Mouse (Mus musculus): ENCODE data around the gene Pom121l2. TPM values are rescaled to one million over a fixed set of nuclear protein-coding genes. Genes with fewer than 3 reads are reported as not detected.

Gene Pom121l2
- polyA plus RNA-seq, 1 experiment from 2014 or later: not detected

DNA sequence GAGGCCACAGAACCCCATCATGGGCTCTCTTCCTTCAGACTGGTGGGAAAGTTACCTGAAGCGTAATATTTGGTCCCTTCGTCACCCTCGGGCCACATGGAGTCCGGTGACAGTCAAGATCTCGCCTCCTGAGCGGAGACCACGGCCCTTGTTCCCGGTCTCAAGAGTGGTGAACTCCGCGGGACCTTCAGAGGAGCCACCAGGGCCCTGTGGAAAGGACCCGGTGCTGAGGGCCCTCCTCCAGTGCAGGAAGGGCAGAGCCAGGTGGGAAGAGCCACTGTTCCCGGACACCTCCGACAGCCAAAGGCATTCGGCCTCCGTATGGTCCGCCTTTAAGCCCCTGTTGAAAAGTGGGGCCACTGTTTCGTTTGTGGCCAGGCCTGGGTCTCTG is 804 bp downstream of the Pom121l2 start:
- 8% methylated on average over 17 of the region's 17 CpGs for WGBS
- H3K9ac ChIP-seq (ENCODE audit: low read length): peak overlapping the region; percentile 80
- peaks cover 6% of the 10 kb centered on the region; the same call in 1 of the 2 replicates for H3K4me1 ChIP-seq (ENCODE audit: control insufficient read depth, insufficient read depth, low read length)
- H3K27ac ChIP-seq (ENCODE audit: low read length): no peak overlapping the region
- peak; percentile 37; the same call in 1 of the 2 replicates for ATAC-seq (replicated peaks; ENCODE audit: extremely low read depth, insufficient read depth, low FRiP score)
- peak overlapping the region; percentile 98 for H3K4me2 ChIP-seq (ENCODE audit: low read depth, low read length)
- peaks cover 45% of the 10 kb centered on the region for H3K27me3 ChIP-seq (ENCODE audit: control insufficient read depth, insufficient read depth, low read length)
- H3K36me3 ChIP-seq (ENCODE audit: control insufficient read depth, insufficient read depth): no peaks in the 10 kb centered on the region
- peak overlapping the region; percentile 69 for H3K4me3 ChIP-seq (ENCODE audit: low read length)
- no peaks in the 10 kb centered on the region for H3K9me3 ChIP-seq (replicated peaks; ENCODE audit: control insufficient read depth, low read length)

DNA sequence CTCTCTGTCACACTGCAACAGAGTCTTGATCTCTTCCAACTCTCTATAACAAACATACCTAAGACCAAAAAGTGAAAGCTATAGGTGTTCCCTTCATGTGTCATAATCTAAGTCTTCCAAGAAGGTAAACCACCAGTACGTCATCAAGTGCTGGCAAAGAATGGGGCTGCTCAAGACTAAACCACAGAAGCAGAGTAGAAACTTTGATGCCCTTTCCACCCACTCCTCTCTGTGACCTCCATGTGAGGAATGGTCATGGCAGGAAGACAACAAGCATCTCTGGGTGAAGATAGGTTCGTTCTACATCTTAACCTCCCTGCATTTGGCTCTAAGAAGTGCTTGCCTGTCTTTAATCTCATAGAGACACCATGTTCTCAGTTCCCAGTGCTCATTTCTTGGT is 3.5 kb downstream of the Pom121l2 start:
- peaks cover 6% of the 10 kb centered on the region; the same call in 1 of the 2 replicates for H3K4me1 ChIP-seq (ENCODE audit: control insufficient read depth, insufficient read depth, low read length)
- no peak overlapping the region for H3K9ac ChIP-seq (ENCODE audit: low read length)
- H3K4me2 ChIP-seq (ENCODE audit: low read depth, low read length): no peak overlapping the region
- no peaks in the 10 kb centered on the region for H3K9me3 ChIP-seq (replicated peaks; ENCODE audit: control insufficient read depth, low read length)
- no peaks in the 10 kb centered on the region for H3K36me3 ChIP-seq (ENCODE audit: control insufficient read depth, insufficient read depth)
- WGBS: 70% methylated on average over 2 of the region's 2 CpGs
- H3K27me3 ChIP-seq (ENCODE audit: control insufficient read depth, insufficient read depth, low read length): peaks cover 44% of the 10 kb centered on the region
- no peak overlapping the region for H3K4me3 ChIP-seq (ENCODE audit: low read length)
- no peak overlapping the region for H3K27ac ChIP-seq (ENCODE audit: low read length)
- no peak for ATAC-seq (replicated peaks; ENCODE audit: extremely low read depth, insufficient read depth, low FRiP score)

- no peaks in the 10 kb centered on the region for H3K36me3 ChIP-seq (ENCODE audit: control insufficient read depth, insufficient read depth)
- H3K4me3 ChIP-seq (ENCODE audit: low read length): no peak overlapping the region
- peaks cover 8% of the 10 kb centered on the region for H3K9me3 ChIP-seq (replicated peaks; ENCODE audit: control insufficient read depth, low read length)
- no peak overlapping the region for H3K9ac ChIP-seq (ENCODE audit: low read length)
- no peak overlapping the region for H3K4me2 ChIP-seq (ENCODE audit: low read depth, low read length)
- no peak for ATAC-seq (replicated peaks; ENCODE audit: extremely low read depth, insufficient read depth, low FRiP score)
- WGBS: 72% methylated on average over 5 of the region's 5 CpGs
- H3K27ac ChIP-seq (ENCODE audit: low read length): no peak overlapping the region
- H3K27me3 ChIP-seq (ENCODE audit: control insufficient read depth, insufficient read depth, low read length): peaks cover 20% of the 10 kb centered on the region
- H3K4me1 ChIP-seq (ENCODE audit: control insufficient read depth, insufficient read depth, low read length): peaks cover 4% of the 10 kb centered on the region
These were observed 11.6 kb downstream of the Pom121l2 start for GRCm38 (mm10) chr13:21992550-21992949.

- Histone ChIP-seq H3K27ac (ENCODE audit: low read length) (no peak overlapping the region), H3K9ac (ENCODE audit: low read length) (no peak overlapping the region), H3K9me3 (replicated peaks; ENCODE audit: control insufficient read depth, low read length) (peaks cover 8% of the 10 kb centered on the region), H3K36me3 (ENCODE audit: control insufficient read depth, insufficient read depth) (no peaks in the 10 kb centered on the region), H3K4me1 (ENCODE audit: control insufficient read depth, insufficient read depth, low read length) (peaks cover 4% of the 10 kb centered on the region), H3K27me3 (ENCODE audit: control insufficient read depth, insufficient read depth, low read length) (peaks cover 34% of the 10 kb centered on the region), H3K4me3 (ENCODE audit: low read length) (peak overlapping the region; percentile 30), H3K4me2 (ENCODE audit: low read depth, low read length) (peak overlapping the region; percentile 49)
- no peak for ATAC-seq (replicated peaks; ENCODE audit: extremely low read depth, insufficient read depth, low FRiP score)
- 5% methylated on average over 22 of the region's 22 CpGs for WGBS
These were observed 13.2 kb downstream of the Pom121l2 start for GRCm38 (mm10) chr13:21993957-21994738.

GRCm38 (mm10) chr13:21994896-21995295 is 13.9 kb downstream of the Pom121l2 start:
- Histone ChIP-seq H3K27ac (ENCODE audit: low read length) (no peak overlapping the region), H3K9me3 (replicated peaks; ENCODE audit: control insufficient read depth, low read length) (peaks cover 8% of the 10 kb centered on the region), H3K4me1 (ENCODE audit: control insufficient read depth, insufficient read depth, low read length) (peaks cover 4% of the 10 kb centered on the region), H3K9ac (ENCODE audit: low read length) (peak overlapping the region; percentile 31), H3K4me2 (ENCODE audit: low read depth, low read length) (peak overlapping the region; percentile 79), H3K27me3 (ENCODE audit: control insufficient read depth, insufficient read depth, low read length) (peaks cover 42% of the 10 kb centered on the region), H3K36me3 (ENCODE audit: control insufficient read depth, insufficient read depth) (no peaks in the 10 kb centered on the region), H3K4me3 (ENCODE audit: low read length) (peak overlapping the region; percentile 58)
- ATAC-seq (replicated peaks; ENCODE audit: extremely low read depth, insufficient read depth, low FRiP score): no peak
- 6% methylated on average over 8 of the region's 8 CpGs for WGBS

GRCm38 (mm10) chr13:21995331-21995914 is 14.4 kb downstream of the Pom121l2 start:
- H3K4me3 ChIP-seq (ENCODE audit: low read length): peak overlapping the region; percentile 58
- peak; percentile 67; the same call in 1 of the 2 replicates for ATAC-seq (replicated peaks; ENCODE audit: extremely low read depth, insufficient read depth, low FRiP score)
- peaks cover 47% of the 10 kb centered on the region for H3K27me3 ChIP-seq (ENCODE audit: control insufficient read depth, insufficient read depth, low read length)
- WGBS: 1% methylated on average over 21 of the region's 21 CpGs
- peaks cover 8% of the 10 kb centered on the region for H3K9me3 ChIP-seq (replicated peaks; ENCODE audit: control insufficient read depth, low read length)
- no peaks in the 10 kb centered on the region for H3K36me3 ChIP-seq (ENCODE audit: control insufficient read depth, insufficient read depth)
- H3K9ac ChIP-seq (ENCODE audit: low read length): peak overlapping the region; percentile 31
- peak overlapping the region; percentile 79 for H3K4me2 ChIP-seq (ENCODE audit: low read depth, low read length)
- peaks cover 4% of the 10 kb centered on the region for H3K4me1 ChIP-seq (ENCODE audit: control insufficient read depth, insufficient read depth, low read length)
- no peak overlapping the region for H3K27ac ChIP-seq (ENCODE audit: low read length)

GRCm38 (mm10) chr13:21996101-21996839 is 15.3 kb downstream of the Pom121l2 start:
- Histone ChIP-seq H3K4me2 (ENCODE audit: low read depth, low read length) (peak overlapping the region; percentile 79), H3K9me3 (replicated peaks; ENCODE audit: control insufficient read depth, low read length) (peaks cover 3% of the 10 kb centered on the region), H3K27me3 (ENCODE audit: control insufficient read depth, insufficient read depth, low read length) (peaks cover 54% of the 10 kb centered on the region), H3K9ac (ENCODE audit: low read length) (no peak overlapping the region), H3K4me3 (ENCODE audit: low read length) (peak overlapping the region; percentile 58), H3K36me3 (ENCODE audit: control insufficient read depth, insufficient read depth) (no peaks in the 10 kb centered on the region), H3K4me1 (ENCODE audit: control insufficient read depth, insufficient read depth, low read length) (peaks cover 4% of the 10 kb centered on the region), H3K27ac (ENCODE audit: low read length) (no peak overlapping the region)
- WGBS: 6% methylated on average over 12 of the region's 12 CpGs
- no peak for ATAC-seq (replicated peaks; ENCODE audit: extremely low read depth, insufficient read depth, low FRiP score)

- Histone ChIP-seq H3K27me3 (ENCODE audit: control insufficient read depth, insufficient read depth, low read length) (peaks cover 53% of the 10 kb centered on the region), H3K27ac (ENCODE audit: low read length) (no peak overlapping the region), H3K4me3 (ENCODE audit: low read length) (peak overlapping the region; percentile 43), H3K9ac (ENCODE audit: low read length) (no peak overlapping the region), H3K36me3 (ENCODE audit: control insufficient read depth, insufficient read depth) (no peaks in the 10 kb centered on the region), H3K9me3 (replicated peaks; ENCODE audit: control insufficient read depth, low read length) (no peaks in the 10 kb centered on the region), H3K4me1 (ENCODE audit: control insufficient read depth, insufficient read depth, low read length) (peaks cover 4% of the 10 kb centered on the region), H3K4me2 (ENCODE audit: low read depth, low read length) (peak overlapping the region; percentile 79)
- no peak for ATAC-seq (replicated peaks; ENCODE audit: extremely low read depth, insufficient read depth, low FRiP score)
- 3% methylated on average over 13 of the region's 13 CpGs for WGBS
These were observed 15.8 kb downstream of the Pom121l2 start for GRCm38 (mm10) chr13:21996840-21997185.
